Comparison of ENCODE assay signal across 8 mouse cellular contexts in the genomic region with DNA sequence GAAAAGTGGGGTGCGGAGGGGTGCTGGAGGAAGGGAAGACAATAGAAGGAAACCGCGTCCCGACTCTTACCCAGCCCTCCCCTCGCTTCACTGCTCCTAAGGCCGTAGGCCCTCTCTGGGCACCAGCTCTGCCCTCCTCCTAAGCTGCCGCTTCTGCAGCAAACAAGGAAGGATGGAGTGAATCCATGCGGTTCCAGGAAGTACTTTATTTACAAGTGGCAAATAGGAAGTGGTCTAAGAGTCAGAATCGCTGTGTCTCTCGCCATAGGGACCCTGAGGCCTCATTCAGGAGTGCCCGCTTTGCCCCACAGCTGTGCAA. TPM values are rescaled to one million over a fixed set of nuclear protein-coding genes. Genes with fewer than 3 reads are reported as not detected.
DNase-seq lines count a peak whose midpoint lies in the region.

A gene (minus strand): TSS at position 185 of the 319 bp plus-strand sequence.

- peaks cover 9% of the 10 kb centered on the region for H3K4me1 ChIP-seq in brown adipose tissue, adult 24 weeks (ENCODE audit: control insufficient read depth, insufficient read depth, insufficient read length, low read length)
- H3K4me1 ChIP-seq in midbrain, embryonic 10.5 days: peaks cover 52% of the 10 kb centered on the region

- H3K27me3 ChIP-seq in midbrain, embryonic 10.5 days (ENCODE audit: low read depth, poor library complexity, severe bottlenecking): peaks cover 6% of the 10 kb centered on the region; the same call in 1 of the 2 replicates

- peaks cover 10% of the 10 kb centered on the region for H3K36me3 ChIP-seq in midbrain, embryonic 10.5 days

- H3K4me3 ChIP-seq in brown adipose tissue, adult 24 weeks (ENCODE audit: insufficient read depth, low read depth, low read length): peak within 1 kb of the TSS; percentile 88
- H3K4me3 ChIP-seq in midbrain, embryonic 10.5 days: peak within 1 kb of the TSS; percentile 99

- H3K27ac ChIP-seq in brown adipose tissue, adult 24 weeks (replicated peaks; ENCODE audit: low read depth, low read length): peak within 1 kb of the TSS; percentile 96
- H3K27ac ChIP-seq in midbrain, embryonic 10.5 days (replicated peaks): peak within 1 kb of the TSS; percentile 97

- 6% methylated on average over 11 of the region's 11 CpGs for WGBS in midbrain, embryonic 10.5 days

- H3K9me3 ChIP-seq in midbrain, embryonic 10.5 days (replicated peaks): no peaks in the 10 kb centered on the region

- peak in 1 of 2 experiments; percentile 42 for DNase-seq in left cerebral cortex, adult 18-20 months (ENCODE audit: low spot score in 2 of 2)
- DNase-seq in left cerebral cortex, adult 11 months (ENCODE audit: low spot score): no peak
- no peak for DNase-seq in heart, adult 8-10 months (ENCODE audit: low spot score)
- DNase-seq in layer of hippocampus, postnatal 25 days (ENCODE audit: extremely low spot score in 1 of 2, low spot score in 1 of 2): no peak
- no peak for DNase-seq in midbrain, embryonic 10.5 days (ENCODE audit: low spot score)
- DNase-seq in right cerebral cortex, adult 2 months (ENCODE audit: low spot score in 2 of 2): no peak
- DNase-seq in testis, postnatal 14 days (ENCODE audit: low spot score): no peak

RNA-seq across cellular contexts. Expression of the gene that starts here (rescaled TPM):
- 10 to 100 TPM; 65.3 to 66.0 TPM for total RNA-seq in left cerebral cortex, adult 18-20 months (2021)
- polyA plus RNA-seq in brown adipose tissue, adult 24 weeks (2012; ENCODE audit: insufficient read depth, insufficient read length, missing spikeins): 23.0 and 30.9 TPM in 2 replicates
- total RNA-seq in heart, adult 8-10 months (2022): 10 to 100 TPM; 52.8 to 75.4 (median 55.2) TPM
- total RNA-seq in layer of hippocampus, postnatal 25 days (2021): 10 to 100 TPM; 57.2 to 57.3 TPM
- polyA plus RNA-seq in midbrain, embryonic 10.5 days (2016; fragmentation: Nextera tagmentation; extraction: Ambion mirVana): 35.0 and 36.8 TPM in 2 replicates
